22 mouse cellular contexts compared by ENCODE assay signal in the genomic region with DNA sequence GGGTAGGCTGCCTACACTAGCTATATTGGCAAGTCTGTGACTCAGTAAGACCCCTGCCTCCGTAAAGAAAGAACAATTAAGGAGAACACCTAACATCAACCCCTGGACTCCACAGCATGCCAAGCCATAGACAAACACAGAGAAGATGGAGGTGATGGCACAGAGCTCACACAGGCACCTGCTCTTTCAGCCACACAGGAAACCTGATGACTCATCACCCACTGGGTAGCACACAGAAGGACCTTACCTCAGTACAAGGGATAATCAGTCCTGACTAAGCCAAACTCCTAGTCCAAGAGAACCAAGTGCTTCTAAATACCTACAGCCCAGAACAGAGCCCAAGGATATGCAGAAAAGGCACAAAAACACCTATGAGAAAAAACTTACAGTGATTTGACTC. TPM values are rescaled to one million over a fixed set of nuclear protein-coding genes. Genes with fewer than 3 reads are reported as not detected.
DNase-seq lines count a peak whose midpoint lies in the region; ATAC-seq and TF ChIP-seq lines count a peak whose summit lies in the region.
"Had no signal": no experiment of that assay in that cellular context is flagged by ENCODE, and none has a peak within 500 bp of the region (broad histone marks: within the 10 kb centered on the region; RNA-seq: fewer than 3 reads in every experiment).

No protein-coding gene starts in this region.

- TF ChIP-seq POLR2A in cerebellum, adult 2 months (IDR thresholded peaks at IDR 0.05; ENCODE audit: borderline replicate concordance, insufficient read depth, low read length): no peak

- 81% methylated on average over 1 of the region's 1 CpGs for WGBS in cerebellum, adult 2 months
- 100% methylated on average over 1 of the region's 1 CpGs for WGBS in kidney, embryonic 16.5 days
- 95% methylated on average over 1 of the region's 1 CpGs for WGBS in midbrain, embryonic 13.5 days

- no peak overlapping the region for H3K4me2 ChIP-seq in kidney, embryonic 16.5 days (replicated peaks; ENCODE audit: low read depth, low read length)
- H3K4me2 ChIP-seq in midbrain, embryonic 13.5 days (replicated peaks): no peak overlapping the region
- H3K4me2 ChIP-seq: forebrain, embryonic 13.5 days; heart, embryonic 13.5 days; hindbrain, embryonic 15.5 days had no signal

- peak; percentile 36 to 71 for DNase-seq in cerebellum, adult 2 months
- DNase-seq in cerebellum, adult 11 months: no peak
- peak; percentile 4 to 5 for DNase-seq in kidney, postnatal 36 days
- DNase-seq in brain, adult 2 months (ENCODE audit: low read depth, low spot score): peak; percentile 59
- peak; percentile 31 to 50 for DNase-seq in cerebellum, postnatal 25 days
- no peak for DNase-seq in urinary bladder, adult 2 months (ENCODE audit: low spot score)
- DNase-seq: adrenal gland, adult 2 months; adrenal gland, postnatal 25 days; B cell, adult 2 months; forebrain, postnatal 0 days; gastrocnemius, postnatal 14 days; heart, postnatal 36 days; kidney, adult 11 months had no signal

- no peak overlapping the region for H3K9ac ChIP-seq in kidney, embryonic 16.5 days (replicated peaks; ENCODE audit: low read length)
- H3K9ac ChIP-seq in midbrain, embryonic 13.5 days (replicated peaks): no peak overlapping the region
- H3K9ac ChIP-seq: forebrain, embryonic 13.5 days; forebrain, postnatal 0 days; heart, embryonic 13.5 days; hindbrain, embryonic 15.5 days had no signal

- H3K4me1 ChIP-seq in cerebellum, adult 2 months (ENCODE audit: control insufficient read depth, insufficient read depth, low read length): peaks cover 11% of the 10 kb centered on the region
- peaks cover 4% of the 10 kb centered on the region; the same call in 1 of the 2 replicates for H3K4me1 ChIP-seq in kidney, embryonic 16.5 days (ENCODE audit: insufficient read depth, low read length)
- H3K4me1 ChIP-seq in midbrain, embryonic 13.5 days (replicated peaks): 0 out of 2 replicates have a peak, but pooled peaks cover 5% of the 10 kb centered on the region
- H3K4me1 ChIP-seq: heart, embryonic 13.5 days; hindbrain, embryonic 15.5 days had no signal

- H3K27me3 ChIP-seq in cerebellum, adult 2 months (ENCODE audit: control insufficient read depth, insufficient read depth, low read length): no peaks in the 10 kb centered on the region
- H3K27me3 ChIP-seq in kidney, embryonic 16.5 days (ENCODE audit: insufficient read depth, low read length): no peaks in the 10 kb centered on the region
- no peaks in the 10 kb centered on the region for H3K27me3 ChIP-seq in midbrain, embryonic 13.5 days
- H3K27me3 ChIP-seq: forebrain, embryonic 13.5 days; heart, embryonic 13.5 days; hindbrain, embryonic 15.5 days; Patski had no signal

- H3K9me3 ChIP-seq in kidney, embryonic 16.5 days (ENCODE audit: low read length): no peaks in the 10 kb centered on the region
- no peaks in the 10 kb centered on the region for H3K9me3 ChIP-seq in midbrain, embryonic 13.5 days
- H3K9me3 ChIP-seq: embryonic facial prominence, embryonic 10.5 days; forebrain, embryonic 13.5 days; heart, embryonic 13.5 days; hindbrain, embryonic 15.5 days had no signal

- TF ChIP-seq CTCF in cerebellum, adult 2 months (IDR thresholded peaks at IDR 0.05; ENCODE audit: borderline replicate concordance, insufficient read depth, low read depth, low read length): no peak

- no peak overlapping the region for H3K4me3 ChIP-seq in cerebellum, adult 2 months (replicated peaks; ENCODE audit: insufficient read depth, low read depth, low read length)
- H3K4me3 ChIP-seq in kidney, embryonic 16.5 days (ENCODE audit: low read length): no peak overlapping the region
- no peak overlapping the region for H3K4me3 ChIP-seq in midbrain, embryonic 13.5 days (replicated peaks)
- H3K4me3 ChIP-seq: embryonic facial prominence, embryonic 10.5 days; forebrain, embryonic 13.5 days; heart, embryonic 13.5 days; hindbrain, embryonic 15.5 days had no signal

- H3K27ac ChIP-seq in cerebellum, adult 2 months (ENCODE audit: insufficient read depth, low read length): no peak overlapping the region
- H3K27ac ChIP-seq in kidney, embryonic 16.5 days (ENCODE audit: low read length): no peak overlapping the region
- H3K27ac ChIP-seq in midbrain, embryonic 13.5 days: no peak overlapping the region
- H3K27ac ChIP-seq: embryonic facial prominence, embryonic 10.5 days; forebrain, embryonic 13.5 days; heart, embryonic 13.5 days; hindbrain, embryonic 15.5 days had no signal

- no peak for ATAC-seq in kidney, embryonic 16.5 days (ENCODE audit: low FRiP score, low TSS enrichment)
- no peak for ATAC-seq in midbrain, embryonic 13.5 days
- ATAC-seq: activated CD4-positive, CD25-positive, alpha-beta regulatory T cell, adult 4 months; CD4-positive, CD25-positive, alpha-beta regulatory T cell, adult 4 months; forebrain, embryonic 13.5 days; forebrain, postnatal 0 days; Patski had no signal

- H3K36me3 ChIP-seq in kidney, embryonic 16.5 days (ENCODE audit: insufficient read depth, low read length): no peaks in the 10 kb centered on the region
- H3K36me3 ChIP-seq in midbrain, embryonic 13.5 days: no peaks in the 10 kb centered on the region
- H3K36me3 ChIP-seq: embryonic facial prominence, embryonic 10.5 days; heart, embryonic 13.5 days; hindbrain, embryonic 15.5 days had no signal

RNA-seq across cellular contexts. Expression of a gene that starts 50.2 kb away (rescaled TPM):
- 10.3 and 11.1 TPM in 2 replicates for polyA plus RNA-seq in cerebellum, adult 2 months (2012; rRNA removed)
- polyA plus RNA-seq in kidney, embryonic 16.5 days (2015; fragmentation: Nextera tagmentation; extraction: Ambion mirVana): 31.3 and 35.1 TPM in 2 replicates
- polyA plus RNA-seq in urinary bladder, adult 2 months (2012; rRNA removed): 6.9 and 10.0 TPM in 2 replicates
- 21.8 and 26.6 TPM in 2 replicates for polyA plus RNA-seq in midbrain, embryonic 13.5 days (2015; fragmentation: Nextera tagmentation; extraction: Ambion mirVana)

Comparison
In these comparisons a context has a peak if more than half of its experiments do, and no peak if none do; other contexts are left out.
1. DNase-seq: peak in cerebellum, adult 2 months (2 of 2), kidney, postnatal 36 days (2 of 2), brain, adult 2 months (single experiment) and cerebellum, postnatal 25 days (2 of 2); none in cerebellum, adult 11 months (single experiment) and urinary bladder, adult 2 months (single experiment).